Mouse (Mus musculus) intestine, embryonic 14.5 days (tissue): ENCODE data around the gene Sowahd. TPM values are rescaled to one million over a fixed set of nuclear protein-coding genes. Genes with fewer than 3 reads are reported as not detected.
"Not testable (repeated sequence)": the region's sequence is repeated elsewhere in the genome, so short reads cannot be mapped to it uniquely, and the experiment has no call there.

Experiments
- ATAC-seq: fragments of 200-750 bp; cut with Nextera tagmentation; replicated peaks from 2 replicates; pipeline ENCODE4 v1.8.0; 2017; ENCODE audit warnings: low read depth, moderate number of reproducible peaks, moderate TSS enrichment, moderate library complexity; ENCODE audit not compliant: low FRiP score, low TSS enrichment
- DNase-seq: peaks from one replicate; pipeline ENCODE4 v3.0.0-alpha.2; 2018; ENCODE audit warnings: low spot score
- H3K27ac ChIP-seq: fragments of 300-500 bp; sonication (generic); 2 replicates; pipeline ENCODE4 v1.5.1; 2014; ENCODE audit warnings: low read depth, mild to moderate bottlenecking, control low read depth
- H3K27me3 ChIP-seq: fragments of 300-500 bp; sonication (generic); replicated peaks from 2 replicates; pipeline ENCODE4 v1.6.1; 2014; ENCODE audit warnings: low read length, control low read depth; ENCODE audit not compliant: control insufficient read depth, insufficient read depth
- H3K36me3 ChIP-seq: fragments of 300-500 bp; sonication (generic); 2 replicates; pipeline ENCODE4 v1.6.1; 2014; ENCODE audit warnings: low read length, control low read depth; ENCODE audit not compliant: control insufficient read depth, insufficient read depth
- H3K4me1 ChIP-seq: fragments of 300-500 bp; sonication (generic); replicated peaks from 2 replicates; pipeline ENCODE4 v1.6.1; 2014; ENCODE audit warnings: low read length, control low read depth, mixed read lengths; ENCODE audit not compliant: control insufficient read depth, insufficient read depth
- H3K4me2 ChIP-seq: fragments of 300-500 bp; sonication (generic); 2 replicates; pipeline ENCODE4 v1.6.1; 2014; ENCODE audit warnings: low read length
- H3K4me3 ChIP-seq: fragments of 300-500 bp; sonication (generic); 2 replicates; pipeline ENCODE4 v1.5.1; 2014; ENCODE audit warnings: low read depth, low read length, control low read depth, mixed read lengths
- H3K9ac ChIP-seq: fragments of 300-500 bp; sonication (generic); 2 replicates; pipeline ENCODE4 v1.6.1; 2014; ENCODE audit warnings: mild to moderate bottlenecking, low read length
- H3K9me3 ChIP-seq: fragments of 300-500 bp; sonication (generic); 2 replicates; pipeline ENCODE4 v1.6.1; 2016; ENCODE audit warnings: low read length, control low read depth; ENCODE audit not compliant: control insufficient read depth
- WGBS: fragments of 180-500 bp; shearing (Covaris S2); extraction: QIAGEN DNeasy Blood & Tissue Kit; methylation state at CpG from one replicate; pipeline ENCODE4 v1.1.7; 2014; 5-methylcytosine and 5-hydroxymethylcytosine counted together
- polyA plus RNA-seq: library from polyadenylated mRNA; unstranded; fragments of >200 nt; fragmentation: Nextera tagmentation; extraction: Ambion mirVana; gene quantifications from 2 replicates; pipeline ENCODE4 v1.2.1, GENCODE M21; 2014

Gene Sowahd
- polyA plus RNA-seq, 1 experiment from 2014 or later: not detected

- peak; percentile 59 for DNase-seq
Observed at GRCm38 (mm10) chrX:37048890-37049823, 512 bp downstream of the Sowahd start.

DNA sequence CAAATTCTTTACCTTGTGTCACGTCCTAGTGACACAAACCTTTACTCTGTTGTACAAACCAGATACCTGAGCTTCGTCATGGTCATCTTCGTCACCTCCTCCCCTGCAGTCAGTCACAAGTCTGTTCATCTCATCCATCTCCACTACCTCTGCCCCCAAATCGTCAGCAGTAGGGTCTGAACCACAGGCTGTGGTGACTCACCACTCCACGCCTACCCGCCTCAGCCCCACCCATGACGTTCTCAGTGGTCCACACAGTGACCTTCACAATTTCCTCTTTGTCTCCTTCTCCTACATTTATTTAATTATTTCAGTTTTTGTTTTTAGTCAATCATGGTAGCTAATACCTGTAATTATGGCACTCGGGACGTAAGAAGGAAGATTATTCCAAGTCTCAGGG, 15.3 kb downstream of the Sowahd start:
- DNase-seq: no peak
- Histone ChIP-seq H3K9me3 (no peaks in the 10 kb centered on the region), H3K4me2 (no peak overlapping the region), H3K4me3 (no peak overlapping the region), H3K27ac (no peak overlapping the region), H3K36me3 (no peaks in the 10 kb centered on the region), H3K4me1 (no peaks in the 10 kb centered on the region), H3K9ac (no peak overlapping the region), H3K27me3 (no peaks in the 10 kb centered on the region)
- 80% methylated on average over 9 of the region's 9 CpGs for WGBS
- no peak for ATAC-seq

More at GRCm38 (mm10) chrX:37048890-37049823, 512 bp downstream of the Sowahd start:
- Histone ChIP-seq H3K36me3 (no peaks in the 10 kb centered on the region), H3K4me3 (peak overlapping the region; percentile 22), H3K4me1 (no peaks in the 10 kb centered on the region), H3K9me3 (no peaks in the 10 kb centered on the region), H3K9ac (no peak overlapping the region), H3K4me2 (peak overlapping the region; percentile 50), H3K27ac (no peak overlapping the region), H3K27me3 (peaks cover 52% of the 10 kb centered on the region)
- WGBS: 10% methylated on average over 70 of the region's 70 CpGs
- no peak for ATAC-seq

DNA sequence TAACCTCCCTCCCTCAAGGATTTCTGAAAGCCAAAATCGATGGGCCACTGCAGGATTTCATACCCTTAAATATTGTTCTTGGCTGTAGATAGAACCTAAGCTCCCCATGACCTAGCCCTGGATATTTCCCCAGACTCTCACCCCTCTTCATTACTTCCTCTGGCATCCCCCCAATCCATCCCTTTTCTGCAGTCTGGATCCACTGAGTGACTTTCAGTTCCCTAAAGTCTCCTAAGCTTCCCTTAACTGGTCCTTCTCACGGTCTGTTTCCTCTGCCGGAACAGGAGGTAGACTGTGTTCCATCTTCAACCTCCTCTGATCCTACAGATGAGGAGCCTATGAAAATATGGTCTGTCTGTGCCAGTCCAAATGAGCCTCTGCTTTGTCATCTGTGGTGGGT, 18.7 kb downstream of the Sowahd start:
- H3K4me3 ChIP-seq: no peak overlapping the region
- H3K9me3 ChIP-seq: no peaks in the 10 kb centered on the region
- H3K36me3 ChIP-seq: no peaks in the 10 kb centered on the region
- no peaks in the 10 kb centered on the region for H3K27me3 ChIP-seq
- WGBS: 83% methylated on average over 3 of the region's 3 CpGs
- H3K9ac ChIP-seq: no peak overlapping the region
- ATAC-seq (no peak), DNase-seq (no peak)
- no peak overlapping the region for H3K27ac ChIP-seq
- no peaks in the 10 kb centered on the region for H3K4me1 ChIP-seq
- H3K4me2 ChIP-seq: no peak overlapping the region

- no peak for ATAC-seq
- no peak for DNase-seq
- H3K4me3 ChIP-seq: no peak overlapping the region
- H3K27ac ChIP-seq: no peak overlapping the region
- H3K36me3 ChIP-seq: no peaks in the 10 kb centered on the region
- no peak overlapping the region for H3K4me2 ChIP-seq
- no peaks in the 10 kb centered on the region for H3K4me1 ChIP-seq
- no peaks in the 10 kb centered on the region for H3K9me3 ChIP-seq
- H3K27me3 ChIP-seq: no peaks in the 10 kb centered on the region
- whole genome bisulfite sequencing: 80% methylated on average over 5 of the region's 5 CpGs
- no peak overlapping the region for H3K9ac ChIP-seq
Observed at GRCm38 (mm10) chrX:37068766-37069165, 20.1 kb downstream of the Sowahd start.

DNA sequence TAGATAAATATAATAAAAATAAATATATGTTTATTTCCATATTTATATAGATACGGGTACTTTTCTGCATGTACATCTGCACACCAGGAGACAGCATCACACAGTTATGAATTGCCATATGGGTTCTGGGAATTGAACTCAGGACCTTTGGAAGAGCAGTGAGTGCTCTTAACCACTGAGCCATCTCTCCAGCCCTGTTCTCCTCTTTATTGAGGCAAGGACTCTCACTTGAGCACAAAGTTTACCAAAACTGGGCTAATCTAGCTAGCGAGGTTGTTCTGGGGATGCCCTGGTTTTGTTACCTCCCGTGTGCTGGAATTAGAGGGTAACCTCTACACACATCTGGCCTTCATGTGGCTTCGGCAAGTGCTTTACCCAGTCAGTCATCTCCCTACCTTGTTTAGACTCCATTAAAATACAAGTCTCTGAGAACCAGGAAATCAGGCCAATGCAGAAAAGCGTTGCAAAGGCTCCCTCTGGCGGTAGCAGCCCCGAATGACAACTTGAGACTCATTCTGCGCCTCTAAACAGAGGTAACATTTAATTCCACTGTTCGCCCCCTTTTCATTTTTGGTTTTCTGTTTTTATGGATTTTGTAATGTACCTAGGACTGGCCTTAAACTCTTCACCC, 25.7 kb downstream of the Sowahd start:
- no peak overlapping the region for H3K9ac ChIP-seq
- peak; percentile 81 for DNase-seq
- H3K4me2 ChIP-seq: no peak overlapping the region
- 0 out of 2 replicates have a peak, but pooled peaks have one; percentile 32 for ATAC-seq
- no peaks in the 10 kb centered on the region for H3K9me3 ChIP-seq
- H3K27ac ChIP-seq: no peak overlapping the region
- 36% methylated on average over 9 of the region's 9 CpGs for WGBS
- no peaks in the 10 kb centered on the region for H3K27me3 ChIP-seq
- H3K4me1 ChIP-seq: no peaks in the 10 kb centered on the region
- H3K36me3 ChIP-seq: no peaks in the 10 kb centered on the region
- H3K4me3 ChIP-seq: no peak overlapping the region

- H3K27me3 ChIP-seq: no peaks in the 10 kb centered on the region
- peaks cover 5% of the 10 kb centered on the region for H3K36me3 ChIP-seq
- no peak overlapping the region for H3K4me3 ChIP-seq
- ATAC-seq (no peak), DNase-seq (no peak)
- H3K27ac ChIP-seq: no peak overlapping the region
- 70% methylated on average over 8 of the region's 8 CpGs for WGBS
- H3K9ac ChIP-seq: no peak overlapping the region
- no peaks in the 10 kb centered on the region for H3K4me1 ChIP-seq
- H3K9me3 ChIP-seq: no peaks in the 10 kb centered on the region
- no peak overlapping the region for H3K4me2 ChIP-seq
Observed at GRCm38 (mm10) chrX:37076651-37077050, 28.0 kb downstream of the Sowahd start.

DNA sequence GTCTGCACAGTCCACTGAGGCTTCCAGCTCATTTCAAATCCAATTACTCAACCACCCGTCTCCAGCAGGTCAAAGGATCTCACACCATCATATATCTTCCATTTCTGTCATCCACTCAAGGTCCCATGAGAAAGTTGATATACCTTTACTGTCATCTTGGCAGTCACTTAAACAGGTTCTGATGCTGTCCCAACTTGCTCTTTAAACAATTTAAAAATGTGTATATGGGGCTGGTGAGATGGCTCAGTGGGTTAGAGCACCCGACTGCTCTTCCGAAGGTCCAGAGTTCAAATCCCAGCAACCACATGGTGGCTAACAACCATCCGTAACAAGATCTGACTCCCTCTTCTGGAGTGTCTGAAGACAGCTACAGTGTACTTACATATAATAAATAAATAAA, 31.7 kb downstream of the Sowahd start:
- H3K27me3 ChIP-seq, DNase-seq, H3K9me3 ChIP-seq, H3K27ac ChIP-seq, H3K4me1 ChIP-seq, ATAC-seq, H3K9ac ChIP-seq, H3K4me2 ChIP-seq, H3K4me3 ChIP-seq: not testable (repeated sequence)
- H3K36me3 ChIP-seq: peaks cover 20% of the 10 kb centered on the region
- 70% methylated on average over 3 of the region's 4 CpGs for WGBS

- peaks cover 20% of the 10 kb centered on the region for H3K36me3 ChIP-seq
- H3K9ac ChIP-seq: no peak overlapping the region
- DNase-seq (no peak), ATAC-seq (no peak)
- 50% methylated on average over 6 of the region's 6 CpGs for WGBS
- no peaks in the 10 kb centered on the region for H3K9me3 ChIP-seq
- no peak overlapping the region for H3K27ac ChIP-seq
- no peaks in the 10 kb centered on the region for H3K4me1 ChIP-seq
- no peaks in the 10 kb centered on the region for H3K27me3 ChIP-seq
- no peak overlapping the region for H3K4me3 ChIP-seq
- no peak overlapping the region for H3K4me2 ChIP-seq
Observed at GRCm38 (mm10) chrX:37081194-37081593, 32.5 kb downstream of the Sowahd start.
